ENCODE assay signal across 8 mouse cellular contexts in the genomic region with DNA sequence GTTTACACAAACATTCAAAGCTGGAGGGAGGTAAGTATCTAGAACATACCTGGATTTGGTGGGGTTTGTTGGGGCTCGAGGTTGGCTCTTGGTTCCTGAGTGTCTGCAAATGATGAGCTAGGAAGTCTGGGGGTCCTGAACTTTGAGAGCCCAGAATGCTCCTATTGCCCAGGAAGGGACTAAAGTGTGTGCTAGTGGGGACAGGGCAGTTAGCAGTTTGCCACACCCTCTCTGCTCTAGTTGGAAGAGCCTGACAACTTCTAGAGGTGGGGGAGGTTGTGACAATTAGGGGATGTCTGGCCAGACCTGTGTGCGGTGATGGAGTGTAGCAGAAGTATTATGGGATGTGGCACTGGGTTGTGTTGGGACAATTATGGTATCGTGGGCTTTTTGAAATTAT. TPM values are rescaled to one million over a fixed set of nuclear protein-coding genes. Genes with fewer than 3 reads are reported as not detected.
A peak's percentile ranks its signal among the peaks of the same experiment; 100 is the strongest.
DNase-seq lines count a peak whose midpoint lies in the region; ATAC-seq lines count a peak whose summit lies in the region.
"Had no signal": no experiment of that assay in that cellular context is flagged by ENCODE, and none has a peak within 500 bp of the region (broad histone marks: within the 10 kb centered on the region; RNA-seq: fewer than 3 reads in every experiment).

No protein-coding gene starts in this region.

- peaks cover 5% of the 10 kb centered on the region; the same call in 1 of the 2 replicates for H3K36me3 ChIP-seq in lung, embryonic 16.5 days (ENCODE audit: control insufficient read depth, insufficient read depth, low read length)
- no peaks in the 10 kb centered on the region for H3K36me3 ChIP-seq in forebrain, embryonic 16.5 days (ENCODE audit: control insufficient read depth, insufficient read depth)
- peaks cover 20% of the 10 kb centered on the region for H3K36me3 ChIP-seq in limb, embryonic 13.5 days
- H3K36me3 ChIP-seq in stomach, embryonic 15.5 days: 0 out of 2 replicates have a peak, but pooled peaks cover under 1% of the 10 kb centered on the region

- no peak overlapping the region for H3K4me2 ChIP-seq in lung, embryonic 16.5 days (ENCODE audit: low read depth, low read length)
- no peak overlapping the region for H3K4me2 ChIP-seq in forebrain, embryonic 16.5 days (ENCODE audit: low read length)
- no peak overlapping the region for H3K4me2 ChIP-seq in limb, embryonic 13.5 days (replicated peaks)
- no peak overlapping the region for H3K4me2 ChIP-seq in stomach, embryonic 15.5 days

- no peaks in the 10 kb centered on the region for H3K9me3 ChIP-seq in lung, embryonic 16.5 days (ENCODE audit: control insufficient read depth, low read length)
- no peaks in the 10 kb centered on the region for H3K9me3 ChIP-seq in forebrain, embryonic 16.5 days (ENCODE audit: control insufficient read depth, low read length)
- H3K9me3 ChIP-seq in limb, embryonic 13.5 days: no peaks in the 10 kb centered on the region
- no peaks in the 10 kb centered on the region for H3K9me3 ChIP-seq in stomach, embryonic 15.5 days

- H3K27me3 ChIP-seq in lung, embryonic 16.5 days (ENCODE audit: control insufficient read depth, insufficient read depth, low read depth, low read length): no peaks in the 10 kb centered on the region
- no peaks in the 10 kb centered on the region for H3K27me3 ChIP-seq in forebrain, embryonic 16.5 days (replicated peaks; ENCODE audit: control insufficient read depth, insufficient read depth, low read length)
- H3K27me3 ChIP-seq in limb, embryonic 13.5 days: no peaks in the 10 kb centered on the region
- no peaks in the 10 kb centered on the region for H3K27me3 ChIP-seq in stomach, embryonic 15.5 days (replicated peaks)

- peaks cover 34% of the 10 kb centered on the region for H3K4me1 ChIP-seq in lung, embryonic 16.5 days (replicated peaks; ENCODE audit: control insufficient read depth, insufficient read depth, low read length)
- H3K4me1 ChIP-seq in forebrain, embryonic 16.5 days (replicated peaks; ENCODE audit: control insufficient read depth, insufficient read depth, low read length): peaks cover 38% of the 10 kb centered on the region
- H3K4me1 ChIP-seq in limb, embryonic 13.5 days: peaks cover 41% of the 10 kb centered on the region
- H3K4me1 ChIP-seq in stomach, embryonic 15.5 days: peaks cover 41% of the 10 kb centered on the region

- 37% methylated on average over 3 of the region's 3 CpGs for WGBS in lung, embryonic 16.5 days
- WGBS in forebrain, embryonic 16.5 days: 77% methylated on average over 3 of the region's 3 CpGs
- WGBS in limb, embryonic 13.5 days: 47% methylated on average over 3 of the region's 3 CpGs
- WGBS in stomach, embryonic 15.5 days: 50% methylated on average over 3 of the region's 3 CpGs

- ATAC-seq in lung, embryonic 16.5 days (ENCODE audit: low read depth): no peak
- ATAC-seq in forebrain, embryonic 16.5 days: no peak
- no peak for ATAC-seq in limb, embryonic 13.5 days (ENCODE audit: low FRiP score, low read depth)
- ATAC-seq in stomach, embryonic 15.5 days (ENCODE audit: insufficient read depth, low FRiP score, low read depth): no peak

- H3K27ac ChIP-seq in lung, embryonic 16.5 days (ENCODE audit: low read length): peak overlapping the region; percentile 95
- peak overlapping the region; percentile 86 for H3K27ac ChIP-seq in forebrain, embryonic 16.5 days (ENCODE audit: low read length)
- peak overlapping the region; percentile 72; the same call in 1 of the 2 replicates for H3K27ac ChIP-seq in limb, embryonic 13.5 days
- H3K27ac ChIP-seq in stomach, embryonic 15.5 days: peak overlapping the region; percentile 92

- DNase-seq in lung, postnatal 25 days (ENCODE audit: low spot score): no peak
- DNase-seq in gastrocnemius, adult 8-10 months (ENCODE audit: low spot score in 2 of 2): no peak
- no peak for DNase-seq in urinary bladder, adult 2 months (ENCODE audit: low spot score)
- DNase-seq: adrenal gland, adult 8-10 months had no signal

- no peak overlapping the region for H3K4me3 ChIP-seq in lung, embryonic 16.5 days (ENCODE audit: low read length)
- H3K4me3 ChIP-seq in forebrain, embryonic 16.5 days (replicated peaks; ENCODE audit: low read length): no peak overlapping the region
- H3K4me3 ChIP-seq in limb, embryonic 13.5 days: no peak overlapping the region
- no peak overlapping the region for H3K4me3 ChIP-seq in stomach, embryonic 15.5 days (replicated peaks)

- H3K9ac ChIP-seq in lung, embryonic 16.5 days (ENCODE audit: low read length): no peak overlapping the region
- H3K9ac ChIP-seq in forebrain, embryonic 16.5 days (replicated peaks; ENCODE audit: low read depth, low read length): no peak overlapping the region
- H3K9ac ChIP-seq in limb, embryonic 13.5 days: no peak overlapping the region
- no peak overlapping the region for H3K9ac ChIP-seq in stomach, embryonic 15.5 days

RNA-seq across cellular contexts. Expression of gene Chd4, which starts 0.9 kb away (rescaled TPM):
- polyA plus RNA-seq in lung, embryonic 16.5 days (2015; fragmentation: Nextera tagmentation; extraction: Ambion mirVana): 58.2 and 59.4 TPM in 2 replicates
- polyA plus RNA-seq in forebrain, embryonic 16.5 days (2015; fragmentation: Nextera tagmentation; extraction: Ambion mirVana): 78.1 and 79.8 TPM in 2 replicates
- polyA plus RNA-seq in limb, embryonic 13.5 days (2015; fragmentation: Nextera tagmentation; extraction: Ambion mirVana): 86.8 and 93.4 TPM in 2 replicates
- polyA plus RNA-seq in stomach, embryonic 15.5 days (2015; fragmentation: Nextera tagmentation; extraction: Ambion mirVana): 58.6 and 62.3 TPM in 2 replicates
- total RNA-seq in gastrocnemius, adult 8-10 months (2022): 10 to 100 TPM; 72.6 to 77.3 (median 74.3) TPM
- polyA plus RNA-seq in urinary bladder, adult 2 months (2012; rRNA removed): 43.1 and 78.9 TPM in 2 replicates

RNA-seq across cellular contexts. Expression of gene Lpar5, which starts 27.1 kb away (rescaled TPM):
- polyA plus RNA-seq in lung, embryonic 16.5 days (2015; fragmentation: Nextera tagmentation; extraction: Ambion mirVana): 0.45 and 0.49 TPM in 2 replicates
- polyA plus RNA-seq in forebrain, embryonic 16.5 days (2015; fragmentation: Nextera tagmentation; extraction: Ambion mirVana): 0.44 and 0.60 TPM in 2 replicates
- 0.45 and 0.80 TPM in 2 replicates for polyA plus RNA-seq in limb, embryonic 13.5 days (2015; fragmentation: Nextera tagmentation; extraction: Ambion mirVana)
- 4.6 and 5.0 TPM in 2 replicates for polyA plus RNA-seq in stomach, embryonic 15.5 days (2015; fragmentation: Nextera tagmentation; extraction: Ambion mirVana)
- under 1 TPM in 1 of 4 experiments, not detected in 3; 0.20 TPM for total RNA-seq in gastrocnemius, adult 8-10 months (2022)
- 2.9 and 4.2 TPM in 2 replicates for polyA plus RNA-seq in urinary bladder, adult 2 months (2012; rRNA removed)

RNA-seq across cellular contexts. Expression of gene Nop2, which starts 36.9 kb away (rescaled TPM):
- polyA plus RNA-seq in lung, embryonic 16.5 days (2015; fragmentation: Nextera tagmentation; extraction: Ambion mirVana): 44.5 and 52.5 TPM in 2 replicates
- 54.4 and 55.3 TPM in 2 replicates for polyA plus RNA-seq in forebrain, embryonic 16.5 days (2015; fragmentation: Nextera tagmentation; extraction: Ambion mirVana)
- 65.6 and 67.1 TPM in 2 replicates for polyA plus RNA-seq in limb, embryonic 13.5 days (2015; fragmentation: Nextera tagmentation; extraction: Ambion mirVana)
- polyA plus RNA-seq in stomach, embryonic 15.5 days (2015; fragmentation: Nextera tagmentation; extraction: Ambion mirVana): 55.6 and 60.1 TPM in 2 replicates
- 10 to 100 TPM; 16.3 to 21.1 (median 19.0) TPM for total RNA-seq in gastrocnemius, adult 8-10 months (2022)
- 23.1 TPM in 2 replicates for polyA plus RNA-seq in urinary bladder, adult 2 months (2012; rRNA removed)

RNA-seq across cellular contexts. Expression of gene Acrbp, which starts 45.4 kb away (rescaled TPM):
- 12.9 and 16.4 TPM in 2 replicates for polyA plus RNA-seq in lung, embryonic 16.5 days (2015; fragmentation: Nextera tagmentation; extraction: Ambion mirVana)
- polyA plus RNA-seq in forebrain, embryonic 16.5 days (2015; fragmentation: Nextera tagmentation; extraction: Ambion mirVana): 21.4 and 31.6 TPM in 2 replicates
- polyA plus RNA-seq in limb, embryonic 13.5 days (2015; fragmentation: Nextera tagmentation; extraction: Ambion mirVana): 16.5 and 19.2 TPM in 2 replicates
- 9.9 and 11.8 TPM in 2 replicates for polyA plus RNA-seq in stomach, embryonic 15.5 days (2015; fragmentation: Nextera tagmentation; extraction: Ambion mirVana)
- 1 to 10 TPM in 3 of 4 experiments, under 1 TPM in 1; 0.97 to 2.5 (median 1.5) TPM for total RNA-seq in gastrocnemius, adult 8-10 months (2022)
- polyA plus RNA-seq in urinary bladder, adult 2 months (2012; rRNA removed): 23.5 and 24.7 TPM in 2 replicates

RNA-seq across cellular contexts. Expression of gene Iffo1, which starts 50.2 kb away (rescaled TPM):
- 5.5 and 7.2 TPM in 2 replicates for polyA plus RNA-seq in lung, embryonic 16.5 days (2015; fragmentation: Nextera tagmentation; extraction: Ambion mirVana)
- 17.3 and 19.3 TPM in 2 replicates for polyA plus RNA-seq in forebrain, embryonic 16.5 days (2015; fragmentation: Nextera tagmentation; extraction: Ambion mirVana)
- polyA plus RNA-seq in limb, embryonic 13.5 days (2015; fragmentation: Nextera tagmentation; extraction: Ambion mirVana): 31.5 and 33.1 TPM in 2 replicates
- 8.2 and 9.0 TPM in 2 replicates for polyA plus RNA-seq in stomach, embryonic 15.5 days (2015; fragmentation: Nextera tagmentation; extraction: Ambion mirVana)
- total RNA-seq in gastrocnemius, adult 8-10 months (2022): 1 to 10 TPM; 6.6 to 8.9 (median 7.5) TPM
- 28.6 and 29.0 TPM in 2 replicates for polyA plus RNA-seq in urinary bladder, adult 2 months (2012; rRNA removed)
